ENCODE assay signal across 8 mouse cellular contexts in genomic region chr4:139641829-139642425, GRCm38 (mm10). TPM values are rescaled to one million over a fixed set of nuclear protein-coding genes. Genes with fewer than 3 reads are reported as not detected.
DNase-seq lines count a peak whose midpoint lies in the region; ATAC-seq lines count a peak whose summit lies in the region.

No protein-coding gene starts in this region.

- H3K27me3 ChIP-seq in liver, embryonic 12.5 days (replicated peaks), result peaks cover 43% of the 10 kb centered on the region
- peaks cover 2% of the 10 kb centered on the region for H3K27me3 ChIP-seq in hindbrain, embryonic 16.5 days (replicated peaks; ENCODE audit: control insufficient read depth, insufficient read depth, low read length)
- no peaks in the 10 kb centered on the region for H3K27me3 ChIP-seq in neural tube, embryonic 14.5 days (ENCODE audit: control insufficient read depth, insufficient read depth, low read length)

- H3K27ac ChIP-seq in liver, embryonic 12.5 days, result no peak overlapping the region
- H3K27ac ChIP-seq in hindbrain, embryonic 16.5 days (ENCODE audit: low read depth, low read length), result no peak overlapping the region; the same call in 1 of the 2 replicates
- H3K27ac ChIP-seq in neural tube, embryonic 14.5 days (ENCODE audit: low read depth, low read length), result no peak overlapping the region

- no peak overlapping the region for H3K4me3 ChIP-seq in liver, embryonic 12.5 days
- peak overlapping the region; percentile 15; the same call in 1 of the 2 replicates for H3K4me3 ChIP-seq in hindbrain, embryonic 16.5 days (ENCODE audit: low read length)
- H3K4me3 ChIP-seq in neural tube, embryonic 14.5 days (ENCODE audit: low read depth, low read length), result no peak overlapping the region

- 13% methylated on average over 29 of the region's 30 CpGs for WGBS in liver, embryonic 12.5 days (ENCODE audit: insufficient replicate concordance)
- WGBS in hindbrain, embryonic 16.5 days, result 11% methylated on average over 30 of the region's 30 CpGs
- 2% methylated on average over 29 of the region's 30 CpGs for WGBS in neural tube, embryonic 14.5 days

- no peak for DNase-seq in liver
- peak; percentile 23 for DNase-seq in embryo, embryonic 11.5 days (ENCODE audit: low read depth, low spot score)
- no peak for DNase-seq in kidney, postnatal 36 days

- H3K36me3 ChIP-seq in liver, embryonic 12.5 days, result peaks cover 56% of the 10 kb centered on the region
- H3K36me3 ChIP-seq in hindbrain, embryonic 16.5 days (ENCODE audit: control insufficient read depth, insufficient read depth, low read length), result peaks cover 16% of the 10 kb centered on the region
- peaks cover 11% of the 10 kb centered on the region; the same call in 1 of the 2 replicates for H3K36me3 ChIP-seq in neural tube, embryonic 14.5 days (ENCODE audit: control insufficient read depth, insufficient read depth, low read length)

- H3K9me3 ChIP-seq in liver, embryonic 12.5 days (replicated peaks), result no peaks in the 10 kb centered on the region
- H3K9me3 ChIP-seq in hindbrain, embryonic 16.5 days (ENCODE audit: control insufficient read depth, low read length), result no peaks in the 10 kb centered on the region; the same call in 1 of the 2 replicates
- H3K9me3 ChIP-seq in neural tube, embryonic 14.5 days (ENCODE audit: control insufficient read depth, low read length), result no peaks in the 10 kb centered on the region

- H3K4me1 ChIP-seq in liver, embryonic 12.5 days, result peaks cover 34% of the 10 kb centered on the region
- H3K4me1 ChIP-seq in hindbrain, embryonic 16.5 days (ENCODE audit: control insufficient read depth, insufficient read depth, low read depth, low read length), result peaks cover 22% of the 10 kb centered on the region
- H3K4me1 ChIP-seq in neural tube, embryonic 14.5 days (ENCODE audit: control insufficient read depth, insufficient read depth, low read length), result peaks cover 21% of the 10 kb centered on the region

- H3K9ac ChIP-seq in liver, embryonic 12.5 days, result no peak overlapping the region
- no peak overlapping the region; the same call in 1 of the 2 replicates for H3K9ac ChIP-seq in hindbrain, embryonic 16.5 days (ENCODE audit: low read depth, low read length)
- no peak overlapping the region for H3K9ac ChIP-seq in neural tube, embryonic 14.5 days (replicated peaks; ENCODE audit: low read depth, low read length)

- H3K4me2 ChIP-seq in liver, embryonic 12.5 days, result peak overlapping the region; percentile 37
- H3K4me2 ChIP-seq in hindbrain, embryonic 16.5 days (ENCODE audit: low read length), result peak overlapping the region; percentile 48
- peak overlapping the region; percentile 30; the same call in 1 of the 2 replicates for H3K4me2 ChIP-seq in neural tube, embryonic 14.5 days (ENCODE audit: low read depth, low read length)

- ATAC-seq in liver, embryonic 12.5 days, result no peak
- no peak for ATAC-seq in hindbrain, embryonic 16.5 days
- no peak for ATAC-seq in neural tube, embryonic 14.5 days (ENCODE audit: low read depth)
- no peak for ATAC-seq in megakaryocyte, adult 5-6 weeks (ENCODE audit: poor library complexity, severe bottlenecking)
- no peak for ATAC-seq in megakaryocyte-erythroid progenitor cell, adult 5-6 weeks (replicated peaks; ENCODE audit: low FRiP score, low TSS enrichment, poor library complexity, severe bottlenecking)

RNA-seq across cellular contexts. Expression of gene Tas1r2, which starts 11.4 kb away (rescaled TPM):
- not detected in 2 replicates for polyA plus RNA-seq in liver, embryonic 12.5 days (2016; fragmentation: Nextera tagmentation; extraction: Ambion mirVana)
- polyA plus RNA-seq in hindbrain, embryonic 16.5 days (2015; fragmentation: Nextera tagmentation; extraction: Ambion mirVana), result not detected in 2 replicates
- not detected in 2 replicates for polyA plus RNA-seq in neural tube, embryonic 14.5 days (2014; fragmentation: Nextera tagmentation; extraction: Ambion mirVana)
- total RNA-seq in megakaryocyte, adult 5-6 weeks (2015), result not detected in 2 replicates
- total RNA-seq in megakaryocyte, adult 5-6 weeks (2017), result not detected in 2 replicates
- not detected in 2 replicates for total RNA-seq in megakaryocyte-erythroid progenitor cell, adult 5-6 weeks (2014; fragmentation: Nextera tagmentation)
- not detected in 2 replicates for total RNA-seq in megakaryocyte-erythroid progenitor cell, adult 5-6 weeks (2017)

RNA-seq across cellular contexts. Expression of gene Aldh4a1, which starts 19.3 kb away (rescaled TPM):
- 49.4 and 52.0 TPM in 2 replicates for polyA plus RNA-seq in liver, embryonic 12.5 days (2016; fragmentation: Nextera tagmentation; extraction: Ambion mirVana)
- 31.9 and 35.4 TPM in 2 replicates for polyA plus RNA-seq in hindbrain, embryonic 16.5 days (2015; fragmentation: Nextera tagmentation; extraction: Ambion mirVana)
- polyA plus RNA-seq in neural tube, embryonic 14.5 days (2014; fragmentation: Nextera tagmentation; extraction: Ambion mirVana), result 13.5 and 21.7 TPM in 2 replicates
- total RNA-seq in megakaryocyte, adult 5-6 weeks (2015), result 4.9 and 5.7 TPM in 2 replicates
- 5.8 and 8.9 TPM in 2 replicates for total RNA-seq in megakaryocyte, adult 5-6 weeks (2017)
- 8.0 and 13.2 TPM in 2 replicates for total RNA-seq in megakaryocyte-erythroid progenitor cell, adult 5-6 weeks (2014; fragmentation: Nextera tagmentation)
- 9.9 and 13.3 TPM in 2 replicates for total RNA-seq in megakaryocyte-erythroid progenitor cell, adult 5-6 weeks (2017)

RNA-seq across cellular contexts. Expression of gene Gm21969, which starts 38.9 kb away (rescaled TPM):
- not detected in 2 replicates for polyA plus RNA-seq in liver, embryonic 12.5 days (2016; fragmentation: Nextera tagmentation; extraction: Ambion mirVana)
- polyA plus RNA-seq in hindbrain, embryonic 16.5 days (2015; fragmentation: Nextera tagmentation; extraction: Ambion mirVana), result not detected in 2 replicates
- not detected in 2 replicates for polyA plus RNA-seq in neural tube, embryonic 14.5 days (2014; fragmentation: Nextera tagmentation; extraction: Ambion mirVana)
- not detected in 2 replicates for total RNA-seq in megakaryocyte, adult 5-6 weeks (2015)
- not detected in 2 replicates for total RNA-seq in megakaryocyte, adult 5-6 weeks (2017)
- not detected in 2 replicates for total RNA-seq in megakaryocyte-erythroid progenitor cell, adult 5-6 weeks (2014; fragmentation: Nextera tagmentation)
- not detected in 2 replicates for total RNA-seq in megakaryocyte-erythroid progenitor cell, adult 5-6 weeks (2017)
